Mouse (Mus musculus): ENCODE data around the gene Daam1. TPM values are rescaled to one million over a fixed set of nuclear protein-coding genes. Genes with fewer than 3 reads are reported as not detected.

Gene Daam1
- 8.8 and 13.1 TPM in 2 replicates for total RNA-seq (2023)

GRCm38 (mm10) chr12:71830607-71831257, at the start of gene Daam1:
Gene Daam1 (plus strand): TSS chr12:71831078.

Other genes with a start within 250 kb of the Daam1 start
- gene Gpr135, start 240.0 kb downstream of the Daam1 start, total RNA-seq (2023): 0.16 TPM in 1 of 2 replicates, not detected in the other